Mouse (Mus musculus) MEL (cell line): Measurements from ENCODE around the gene Spag17.

Experiments used
- CTCF ChIP-seq, 3 experiments: IDR thresholded peaks in 2 of 3; conservative IDR thresholded peaks in 1 of 3; 2 replicates each; pipeline ENCODE4 v1.5.1; 2011 to 2012; ENCODE audit warnings: low read length in 3 of 3, low read depth in 2 of 3, mild to moderate bottlenecking in 2 of 3, improper control_type of control experiment in 1 of 3, inconsistent platforms in 1 of 3, mixed read lengths in 1 of 3, moderate library complexity in 1 of 3; ENCODE audit not compliant: control insufficient read depth in 1 of 3, insufficient read depth in 1 of 3, poor library complexity in 1 of 3, severe bottlenecking in 1 of 3
- EP300 ChIP-seq, 2 experiments: IDR thresholded peaks; 2 replicates each; pipeline ENCODE4 v1.6.1; 2011; ENCODE audit warnings: improper control_type of control experiment in 2 of 2, low read length in 2 of 2, low read depth in 1 of 2, mild to moderate bottlenecking in 1 of 2
- MAX ChIP-seq: IDR thresholded peaks from 2 replicates; pipeline ENCODE4 v1.6.1; 2011; ENCODE audit warnings: low read length, improper control_type of control experiment
- MEF2A ChIP-seq: IDR thresholded peaks from 2 replicates; pipeline ENCODE4 v1.6.1; 2014; ENCODE audit warnings: low read depth, mild to moderate bottlenecking, inconsistent platforms, low read length, improper control_type of control experiment; ENCODE audit not compliant: poor library complexity, insufficient replicate concordance, severe bottlenecking; ENCODE audit errors: extremely low read depth
- MXI1 ChIP-seq: IDR thresholded peaks from 2 replicates; pipeline ENCODE4 v1.6.1; 2011; ENCODE audit warnings: mild to moderate bottlenecking, low read depth, low read length, improper control_type of control experiment
- POLR2A ChIP-seq, 2 experiments: IDR thresholded peaks; 2 replicates each; pipeline ENCODE4 v1.6.1; 2011 to 2012; ENCODE audit warnings: low read length in 2 of 2, mild to moderate bottlenecking in 2 of 2, control low read depth in 1 of 2, improper control_type of control experiment in 1 of 2, low read depth in 1 of 2, moderate library complexity in 1 of 2; ENCODE audit not compliant: control insufficient read depth in 1 of 2, insufficient read depth in 1 of 2, poor library complexity in 1 of 2
- RCOR1 ChIP-seq: IDR thresholded peaks from 2 replicates; pipeline ENCODE4 v1.6.1; 2012; ENCODE audit warnings: low read depth, mild to moderate bottlenecking, inconsistent platforms, low read length, improper control_type of control experiment

- no peak for TF ChIP-seq RCOR1
- TF ChIP-seq MXI1: no peak
- peak in 1 of 2 experiments; percentile 45; a peak in 1 of 4 replicates for TF ChIP-seq EP300 (IDR thresholded peaks at IDR 0.05; ENCODE audit: low read depth in 1 of 2, low read length in 2 of 2)
- TF ChIP-seq CTCF (IDR thresholded peaks at IDR 0.05 in 2 of 3, conservative IDR thresholded peaks at IDR 0.05 in 1 of 3; ENCODE audit: control insufficient read depth in 1 of 3, insufficient read depth in 1 of 3, low read depth in 2 of 3, low read length in 3 of 3, poor library complexity in 1 of 3, severe bottlenecking in 1 of 3): peak in 1 of 3 experiments; percentile 11; a peak in 1 of 6 replicates
- TF ChIP-seq POLR2A (IDR thresholded peaks at IDR 0.05; ENCODE audit: control insufficient read depth in 1 of 2, insufficient read depth in 1 of 2, low read depth in 1 of 2, low read length in 2 of 2, poor library complexity in 1 of 2): no peak
- no peak for TF ChIP-seq MAX
- TF ChIP-seq MEF2A: no peak
These were observed 42.9 kb upstream of the Spag17 start for GRCm38 (mm10) chr3:99842333-99842732.
